Mouse (Mus musculus): ENCODE measurements around the gene Clcc1. TPM values are rescaled to one million over a fixed set of nuclear protein-coding genes. Genes with fewer than 3 reads are reported as not detected.

The Clcc1 gene
- total and polyA plus RNA-seq, 2 experiments from 2014 or later: 52.3 to 58.2 TPM

DNA sequence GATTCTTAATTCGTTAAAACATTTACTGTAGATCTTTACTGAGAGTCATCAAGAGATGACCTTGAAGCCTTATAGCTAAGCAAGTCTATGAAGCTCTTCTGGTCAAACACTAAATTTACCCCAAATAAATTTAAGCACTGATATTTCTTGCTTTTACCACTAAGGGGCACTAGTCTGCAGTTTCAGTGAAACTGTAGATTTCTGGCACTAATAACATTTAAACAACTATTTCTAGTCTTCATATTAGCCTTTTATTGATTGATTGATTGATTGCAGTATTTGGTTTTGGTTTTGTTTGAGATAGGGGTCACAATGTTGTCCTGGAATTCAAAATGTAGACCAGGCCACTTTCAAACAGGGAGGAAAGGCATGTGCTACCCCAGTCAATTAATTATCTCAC lies 47.5 kb downstream of the Clcc1 start:
- ATAC-seq (no peak), DNase-seq (ENCODE audit: low spot score) (peak; percentile 51)
- peak; percentile 60 for TF ChIP-seq CTCF (IDR thresholded peaks at IDR 0.05; ENCODE audit: low read depth)
- peaks cover 6% of the 10 kb centered on the region; the same call in 1 of the 2 replicates for H3K36me3 ChIP-seq (ENCODE audit: insufficient read depth, low read length)
- no peak overlapping the region for H3K4me2 ChIP-seq (ENCODE audit: low read depth, low read length)
- 83% methylated on average over 1 of the region's 1 CpGs for WGBS
- no peak overlapping the region for H3K9ac ChIP-seq (replicated peaks; ENCODE audit: low read length)
- H3K4me1 ChIP-seq (ENCODE audit: insufficient read depth, low read length): no peaks in the 10 kb centered on the region
- no peak overlapping the region for H3K27ac ChIP-seq
- H3K4me3 ChIP-seq (ENCODE audit: low read length): no peak overlapping the region
- no peaks in the 10 kb centered on the region for H3K9me3 ChIP-seq (ENCODE audit: low read length)
- H3K27me3 ChIP-seq (ENCODE audit: insufficient read depth, low read length): no peaks in the 10 kb centered on the region

DNA sequence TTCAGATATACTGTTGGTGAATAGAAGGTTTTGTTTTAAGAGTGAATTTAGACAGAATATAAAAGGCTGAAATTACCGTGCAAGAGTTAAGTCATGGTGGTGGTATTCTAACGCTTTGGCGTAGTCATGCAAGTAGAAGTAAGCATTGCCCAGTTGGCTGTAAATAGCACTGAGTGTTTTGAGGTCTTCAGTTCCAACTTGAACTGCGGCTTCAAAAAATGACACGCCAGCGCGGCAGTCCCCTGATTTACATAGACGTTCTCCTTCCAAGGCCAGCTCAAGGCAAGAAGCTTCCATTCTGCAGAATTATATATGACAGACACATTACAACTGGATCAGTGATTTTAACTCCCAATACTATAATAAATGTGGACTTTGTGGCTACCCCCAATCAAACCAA lies 49.1 kb downstream of the Clcc1 start:
- no peak overlapping the region for H3K27ac ChIP-seq
- whole genome bisulfite sequencing: 93% methylated on average over 8 of the region's 8 CpGs
- DNase-seq (ENCODE audit: low spot score): no peak
- no peaks in the 10 kb centered on the region for H3K9me3 ChIP-seq (ENCODE audit: low read length)
- no peak overlapping the region for H3K9ac ChIP-seq (replicated peaks; ENCODE audit: low read length)
- H3K4me1 ChIP-seq (ENCODE audit: insufficient read depth, low read length): no peaks in the 10 kb centered on the region
- no peak for ATAC-seq
- no peak overlapping the region for H3K4me2 ChIP-seq (ENCODE audit: low read depth, low read length)
- H3K36me3 ChIP-seq (ENCODE audit: insufficient read depth, low read length): no peaks in the 10 kb centered on the region
- no peak overlapping the region for H3K4me3 ChIP-seq (ENCODE audit: low read length)
- TF ChIP-seq CTCF (IDR thresholded peaks at IDR 0.05; ENCODE audit: low read depth): no peak
- no peaks in the 10 kb centered on the region for H3K27me3 ChIP-seq (ENCODE audit: insufficient read depth, low read length)

DNA sequence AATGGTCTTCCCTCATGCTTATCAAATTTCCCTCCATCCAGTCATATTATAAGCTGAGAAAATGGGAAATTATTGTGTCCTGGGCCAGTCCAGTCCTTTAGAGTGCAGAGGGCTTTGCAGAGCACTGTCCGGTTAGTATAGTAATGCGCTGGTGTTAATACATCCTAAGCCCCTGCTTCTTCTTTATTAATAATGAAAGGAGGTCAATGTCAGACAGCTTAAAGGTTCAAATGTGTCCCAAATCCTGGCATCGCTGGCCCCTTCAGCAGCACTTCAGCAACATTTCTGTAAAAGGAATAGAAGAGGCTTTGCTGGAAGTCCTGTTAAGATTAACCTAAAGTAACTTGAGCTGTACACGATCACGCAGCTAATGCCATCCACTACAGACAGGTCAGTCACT lies 57.6 kb downstream of the Clcc1 start:
- no peak overlapping the region for H3K4me3 ChIP-seq (ENCODE audit: low read length)
- no peak overlapping the region for H3K9ac ChIP-seq (replicated peaks; ENCODE audit: low read length)
- no peaks in the 10 kb centered on the region for H3K27me3 ChIP-seq (ENCODE audit: insufficient read depth, low read length)
- H3K4me2 ChIP-seq (ENCODE audit: low read depth, low read length): no peak overlapping the region
- H3K9me3 ChIP-seq (ENCODE audit: low read length): no peaks in the 10 kb centered on the region
- DNase-seq (ENCODE audit: low spot score) (no peak), ATAC-seq (no peak)
- TF ChIP-seq CTCF (IDR thresholded peaks at IDR 0.05; ENCODE audit: low read depth): no peak
- WGBS: 93% methylated on average over 5 of the region's 5 CpGs
- no peaks in the 10 kb centered on the region for H3K4me1 ChIP-seq (ENCODE audit: insufficient read depth, low read length)
- no peak overlapping the region for H3K27ac ChIP-seq
- no peaks in the 10 kb centered on the region for H3K36me3 ChIP-seq (ENCODE audit: insufficient read depth, low read length)

DNA sequence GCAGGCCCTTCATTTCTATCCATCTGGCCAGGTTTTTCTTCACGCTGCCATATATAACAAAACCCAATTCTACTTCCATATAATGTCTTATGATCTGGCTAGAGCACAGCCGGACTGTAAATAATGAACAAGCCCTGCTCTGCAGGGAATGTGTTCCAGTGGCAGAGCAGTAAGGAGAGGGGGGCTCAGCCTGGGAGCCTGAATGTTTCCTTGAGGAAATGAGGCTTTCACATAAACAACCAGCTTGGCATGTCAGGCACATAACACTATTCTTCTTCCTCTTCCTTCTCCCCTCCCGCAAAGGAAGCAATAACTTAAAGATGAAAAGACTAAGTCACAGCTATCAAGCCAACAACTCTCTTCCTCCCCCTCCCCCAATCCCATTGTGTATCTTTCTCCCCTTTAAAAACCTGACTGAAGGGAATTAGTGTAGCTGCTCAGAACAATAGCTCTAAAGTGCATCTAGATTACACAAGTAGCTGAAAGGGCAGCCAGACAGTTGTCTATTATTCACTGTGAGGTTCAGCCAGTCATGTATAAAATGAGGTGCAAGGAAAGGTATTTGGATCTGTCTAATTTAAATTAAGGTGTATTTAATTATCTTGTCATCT lies 59.5 kb downstream of the Clcc1 start:
- no peaks in the 10 kb centered on the region for H3K4me1 ChIP-seq (ENCODE audit: insufficient read depth, low read length)
- TF ChIP-seq CTCF (IDR thresholded peaks at IDR 0.05; ENCODE audit: low read depth): no peak
- H3K9me3 ChIP-seq (ENCODE audit: low read length): no peaks in the 10 kb centered on the region
- 32% methylated on average over 3 of the region's 3 CpGs for WGBS
- H3K4me2 ChIP-seq (ENCODE audit: low read depth, low read length): no peak overlapping the region
- no peak overlapping the region for H3K9ac ChIP-seq (replicated peaks; ENCODE audit: low read length)
- DNase-seq (ENCODE audit: low spot score): peak; percentile 4
- no peak overlapping the region for H3K27ac ChIP-seq
- H3K27me3 ChIP-seq (ENCODE audit: insufficient read depth, low read length): no peaks in the 10 kb centered on the region
- H3K4me3 ChIP-seq (ENCODE audit: low read length): no peak overlapping the region
- ATAC-seq: no peak
- H3K36me3 ChIP-seq (ENCODE audit: insufficient read depth, low read length): no peaks in the 10 kb centered on the region

DNA sequence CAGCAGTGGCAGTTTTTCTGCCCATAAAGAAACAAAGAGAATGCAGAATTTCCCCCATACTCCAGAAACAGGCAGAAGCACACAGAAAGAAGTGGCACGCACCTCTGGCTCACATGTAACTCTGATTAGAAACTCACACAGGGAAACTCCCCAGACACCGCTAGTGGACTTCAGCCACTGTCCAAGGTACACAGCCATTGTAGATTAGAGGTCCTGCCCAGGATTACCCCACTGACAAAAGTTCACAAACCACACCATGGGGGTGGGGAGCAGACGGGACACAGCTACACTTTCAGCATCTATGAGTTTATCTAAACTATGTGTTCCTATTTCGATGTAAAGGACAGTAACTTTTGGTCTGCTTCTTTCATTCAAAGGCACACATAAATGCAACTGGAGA lies 61.1 kb downstream of the Clcc1 start:
- no peak for DNase-seq (ENCODE audit: low spot score)
- no peak for ATAC-seq
- no peaks in the 10 kb centered on the region for H3K4me1 ChIP-seq (ENCODE audit: insufficient read depth, low read length)
- no peak overlapping the region for H3K27ac ChIP-seq
- no peaks in the 10 kb centered on the region for H3K36me3 ChIP-seq (ENCODE audit: insufficient read depth, low read length)
- no peak overlapping the region for H3K9ac ChIP-seq (replicated peaks; ENCODE audit: low read length)
- no peak overlapping the region for H3K4me2 ChIP-seq (ENCODE audit: low read depth, low read length)
- WGBS: 97% methylated on average over 4 of the region's 4 CpGs
- TF ChIP-seq CTCF (IDR thresholded peaks at IDR 0.05; ENCODE audit: low read depth): no peak
- H3K9me3 ChIP-seq (ENCODE audit: low read length): no peaks in the 10 kb centered on the region
- H3K4me3 ChIP-seq (ENCODE audit: low read length): no peak overlapping the region
- H3K27me3 ChIP-seq (ENCODE audit: insufficient read depth, low read length): no peaks in the 10 kb centered on the region

DNA sequence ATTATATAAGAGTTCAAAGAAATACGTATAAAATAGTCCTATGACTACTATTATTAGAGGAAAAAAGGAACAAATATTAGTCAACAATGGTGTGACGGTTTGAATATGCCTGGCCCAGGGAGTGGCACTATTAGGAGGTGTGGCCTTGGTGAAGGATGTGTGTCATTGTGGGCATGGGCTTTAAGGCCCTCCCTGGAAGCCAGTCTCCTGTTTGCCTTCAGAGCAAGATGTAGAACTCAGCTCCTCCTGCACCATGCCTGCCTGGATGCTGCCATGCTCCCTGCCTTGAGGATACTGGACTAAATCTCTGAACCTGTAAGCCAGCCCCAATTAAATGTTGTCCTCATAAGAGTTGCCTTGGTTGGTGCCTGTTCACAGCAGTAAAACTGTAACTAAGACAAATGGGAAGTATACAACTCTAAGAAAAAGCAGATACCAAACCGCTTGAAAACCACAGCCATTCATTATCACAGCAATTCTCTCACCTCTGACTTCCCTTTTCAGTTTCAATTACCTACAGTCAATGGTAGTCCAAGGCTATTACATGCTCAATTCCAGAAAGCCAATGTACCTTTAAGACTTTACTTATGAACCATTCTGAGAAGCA lies 64.3 kb downstream of the Clcc1 start:
- 90% methylated on average over 3 of the region's 3 CpGs for WGBS
- Histone ChIP-seq H3K9ac (replicated peaks; ENCODE audit: low read length) (no peak overlapping the region), H3K4me2 (ENCODE audit: low read depth, low read length) (no peak overlapping the region), H3K4me3 (ENCODE audit: low read length) (no peak overlapping the region), H3K27me3 (ENCODE audit: insufficient read depth, low read length) (no peaks in the 10 kb centered on the region), H3K27ac (no peak overlapping the region), H3K4me1 (ENCODE audit: insufficient read depth, low read length) (no peaks in the 10 kb centered on the region), H3K9me3 (ENCODE audit: low read length) (no peaks in the 10 kb centered on the region), H3K36me3 (ENCODE audit: insufficient read depth, low read length) (no peaks in the 10 kb centered on the region)
- DNase-seq (ENCODE audit: low spot score): no peak
- TF ChIP-seq CTCF (IDR thresholded peaks at IDR 0.05; ENCODE audit: low read depth): no peak
- no peak for ATAC-seq

DNA sequence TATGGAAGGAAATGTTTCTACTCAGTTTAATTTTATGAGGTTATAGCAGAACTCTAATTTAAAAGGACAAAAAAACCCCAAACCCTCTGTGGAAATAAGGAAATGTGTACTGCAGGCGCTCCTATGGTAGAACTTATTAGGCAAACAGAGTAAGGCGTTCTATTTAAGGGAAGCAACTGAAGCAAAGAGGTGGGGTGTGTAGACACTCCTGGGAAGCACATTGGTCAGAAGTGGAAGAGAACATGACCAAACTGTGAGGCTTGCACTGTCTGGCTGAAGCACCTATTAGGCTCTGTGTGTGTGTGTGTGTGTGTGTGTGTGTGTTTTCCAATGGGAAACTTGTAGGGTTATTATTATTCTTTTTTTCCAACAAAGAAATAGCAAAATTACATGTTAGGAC lies 65.6 kb downstream of the Clcc1 start:
- TF ChIP-seq CTCF (IDR thresholded peaks at IDR 0.05; ENCODE audit: low read depth): no peak
- Histone ChIP-seq H3K9ac (replicated peaks; ENCODE audit: low read length) (no peak overlapping the region), H3K4me3 (ENCODE audit: low read length) (no peak overlapping the region), H3K9me3 (ENCODE audit: low read length) (no peaks in the 10 kb centered on the region), H3K36me3 (ENCODE audit: insufficient read depth, low read length) (no peaks in the 10 kb centered on the region), H3K27me3 (ENCODE audit: insufficient read depth, low read length) (no peaks in the 10 kb centered on the region), H3K4me2 (ENCODE audit: low read depth, low read length) (no peak overlapping the region), H3K27ac (no peak overlapping the region), H3K4me1 (ENCODE audit: insufficient read depth, low read length) (no peaks in the 10 kb centered on the region)
- ATAC-seq (no peak), DNase-seq (ENCODE audit: low spot score) (no peak)
- 80% methylated on average over 2 of the region's 2 CpGs for WGBS

All from hindbrain, postnatal 0 days (tissue).